Mouse (Mus musculus) heart, adult 2 months (tissue): ENCODE data around the gene 6820408C15Rik.

ENCODE experiments used
- CTCF ChIP-seq: fragments of 200-600 bp; IDR thresholded peaks from 2 replicates; pipeline ENCODE4 v1.8.1; 2022; ENCODE audit warnings: antibody characterized with exemption, mild to moderate bottlenecking, moderate library complexity
- EP300 ChIP-seq: fragments of 200-500 bp; IDR thresholded peaks from 2 replicates; pipeline ENCODE4 v1.6.1; 2011; ENCODE audit warnings: low read depth, low read length, control low read depth; ENCODE audit not compliant: insufficient read depth
- POLR2A ChIP-seq: fragments of 200-500 bp; IDR thresholded peaks from 2 replicates; pipeline ENCODE4 v1.6.1; 2011; ENCODE audit warnings: mild to moderate bottlenecking, low read depth, low read length, control low read depth; ENCODE audit not compliant: insufficient read depth

DNA sequence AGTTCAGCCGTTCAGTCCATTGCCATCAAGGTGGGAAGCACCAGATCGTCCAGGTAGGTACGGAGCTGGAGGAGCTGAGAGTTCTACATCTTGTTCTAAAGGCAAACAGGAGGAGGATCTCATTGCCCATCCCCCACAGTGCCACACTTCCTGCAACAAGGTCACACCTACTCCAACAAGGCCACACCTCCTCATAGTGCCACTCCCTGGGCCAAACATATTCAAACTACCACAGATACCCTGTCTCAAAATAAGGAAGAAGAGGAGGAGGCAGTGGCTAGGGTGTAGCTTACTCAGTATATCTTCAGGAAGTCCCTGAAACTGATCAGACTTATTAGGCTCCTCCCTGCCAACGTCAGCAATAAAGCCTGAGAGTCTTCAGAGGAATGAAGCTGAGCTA lies 31.2 kb upstream of the 6820408C15Rik start:
- no peak for TF ChIP-seq CTCF
- no peak for TF ChIP-seq POLR2A
- TF ChIP-seq EP300, result no peak
